Mouse (Mus musculus) myocyte (in vitro differentiated cells): Measurements from ENCODE around the gene Jade1.

Experiments used
- E2F4 ChIP-seq: IDR thresholded peaks from one replicate; pipeline ENCODE4 v1.6.1; 2011; ENCODE audit warnings: mild to moderate bottlenecking, control low read depth, moderate library complexity; ENCODE audit not compliant: insufficient read depth
- MAX ChIP-seq: IDR thresholded peaks from one replicate; pipeline ENCODE4 v1.6.1; 2011; ENCODE audit warnings: low read depth, mild to moderate bottlenecking, control low read depth
- MYOG ChIP-seq, 3 experiments: IDR thresholded peaks; one replicate each; pipeline ENCODE4 v1.6.1; 2011; ENCODE audit warnings: control low read depth in 2 of 3, low read depth in 2 of 3, mild to moderate bottlenecking in 2 of 3; ENCODE audit not compliant: insufficient read length in 2 of 3, control insufficient read depth in 1 of 3, insufficient read depth in 1 of 3
- POLR2A ChIP-seq: IDR thresholded peaks from one replicate; pipeline ENCODE4 v1.6.1; 2011; ENCODE audit warnings: low read depth, mild to moderate bottlenecking, control low read depth, moderate library complexity; ENCODE audit not compliant: insufficient read length
- TCF12 ChIP-seq: IDR thresholded peaks from one replicate; pipeline ENCODE4 v1.6.1; 2011; ENCODE audit warnings: mild to moderate bottlenecking, control low read depth; ENCODE audit not compliant: poor library complexity, insufficient read depth, severe bottlenecking
- USF1 ChIP-seq: IDR thresholded peaks from one replicate; pipeline ENCODE4 v1.6.1; 2011; ENCODE audit warnings: low read depth, mild to moderate bottlenecking, control low read depth, moderate library complexity

DNA sequence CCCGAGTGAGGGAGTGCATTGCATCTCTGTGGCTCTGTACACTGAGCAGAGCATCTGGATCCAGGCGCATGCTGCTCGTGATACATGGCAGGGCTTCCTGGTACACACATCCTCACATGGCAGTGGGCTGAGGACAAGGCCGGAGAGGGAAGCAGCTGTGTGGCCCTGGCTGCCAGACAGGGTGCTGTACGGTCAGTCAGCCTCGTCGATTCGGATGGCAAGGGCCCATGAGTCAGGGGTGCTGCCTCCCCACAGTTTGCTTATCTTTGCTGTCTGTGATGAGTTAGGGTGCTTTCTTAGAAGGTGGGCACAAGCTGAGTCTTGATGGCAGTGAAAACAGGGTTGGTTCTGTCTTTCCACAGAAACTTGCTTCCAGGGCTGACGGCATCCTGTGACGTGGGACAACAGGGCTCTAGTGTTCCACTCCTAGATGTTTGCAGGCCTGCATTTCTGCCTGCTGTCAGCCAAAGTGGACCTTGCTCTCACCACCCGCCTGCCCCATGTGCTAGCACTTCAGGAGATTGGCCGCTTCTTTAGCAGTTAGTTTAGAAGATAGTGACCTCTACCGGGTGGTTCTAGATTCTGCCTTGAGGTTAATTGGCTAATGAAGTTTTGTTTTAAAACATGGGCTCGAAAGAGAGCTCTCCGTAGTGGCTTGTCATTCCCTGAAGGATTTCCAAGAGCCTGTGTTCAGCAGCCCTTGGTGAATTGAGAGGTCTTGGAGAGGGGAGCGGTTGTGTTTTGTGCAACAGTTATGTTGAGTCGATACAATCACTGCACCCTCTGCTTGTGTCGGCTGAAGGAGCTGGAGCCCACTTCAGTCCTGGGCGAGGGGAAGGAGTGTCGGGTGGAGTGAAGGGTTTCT, 35.4 kb downstream of the Jade1 start:
- TF ChIP-seq TCF12 (no peak), E2F4 (no peak), POLR2A (no peak), USF1 (no peak), MYOG (IDR thresholded peaks at IDR 0.05; ENCODE audit: control insufficient read depth in 1 of 3, insufficient read depth in 1 of 3, insufficient read length in 2 of 3, low read depth in 2 of 3) (no peak), MAX (no peak)
